8 mouse cellular contexts compared by ENCODE assay signal in genomic region chr8:46470792-46471781, GRCm38 (mm10). TPM values are rescaled to one million over a fixed set of nuclear protein-coding genes. Genes with fewer than 3 reads are reported as not detected.
A peak's percentile ranks its signal among the peaks of the same experiment; 100 is the strongest.
DNase-seq lines count a peak whose midpoint lies in the region; ATAC-seq and TF ChIP-seq lines count a peak whose summit lies in the region.

Gene Acsl1 (plus strand): TSS chr8:46471037.

- H3K27ac ChIP-seq in embryonic facial prominence, embryonic 14.5 days (replicated peaks; ENCODE audit: low read depth, low read length) = peak within 1 kb of the TSS; percentile 77
- H3K27ac ChIP-seq in limb, embryonic 14.5 days (replicated peaks; ENCODE audit: low read depth, low read length) = peak within 1 kb of the TSS; percentile 53
- peak within 1 kb of the TSS; percentile 91 for H3K27ac ChIP-seq in midbrain, postnatal 0 days (ENCODE audit: low read depth, low read length)

- peak within 1 kb of the TSS; percentile 89 for H3K4me3 ChIP-seq in embryonic facial prominence, embryonic 14.5 days (ENCODE audit: low read depth, low read length)
- peak within 1 kb of the TSS; percentile 82 for H3K4me3 ChIP-seq in limb, embryonic 14.5 days (replicated peaks; ENCODE audit: low read length)
- H3K4me3 ChIP-seq in midbrain, postnatal 0 days (ENCODE audit: low read depth, low read length) = peak within 1 kb of the TSS; percentile 95

- no peaks in the 10 kb centered on the region for H3K36me3 ChIP-seq in embryonic facial prominence, embryonic 14.5 days (ENCODE audit: control insufficient read depth, insufficient read depth, low read length)
- no peaks in the 10 kb centered on the region for H3K36me3 ChIP-seq in limb, embryonic 14.5 days (ENCODE audit: control insufficient read depth, insufficient read depth, low read length)
- H3K36me3 ChIP-seq in midbrain, postnatal 0 days (ENCODE audit: insufficient read depth, low read length) = no peaks in the 10 kb centered on the region

- H3K4me1 ChIP-seq in embryonic facial prominence, embryonic 14.5 days (ENCODE audit: control insufficient read depth, insufficient read depth, low read length) = no peaks in the 10 kb centered on the region
- peaks cover 4% of the 10 kb centered on the region; the same call in 1 of the 2 replicates for H3K4me1 ChIP-seq in limb, embryonic 14.5 days (ENCODE audit: control insufficient read depth, insufficient read depth, low read length)
- peaks cover 7% of the 10 kb centered on the region; the same call in 1 of the 2 replicates for H3K4me1 ChIP-seq in midbrain, postnatal 0 days (ENCODE audit: insufficient read depth, low read length)

- H3K9me3 ChIP-seq in embryonic facial prominence, embryonic 14.5 days (ENCODE audit: control insufficient read depth, low read length) = no peaks in the 10 kb centered on the region
- H3K9me3 ChIP-seq in limb, embryonic 14.5 days (ENCODE audit: control insufficient read depth, low read length) = no peaks in the 10 kb centered on the region
- H3K9me3 ChIP-seq in midbrain, postnatal 0 days (ENCODE audit: low read length) = no peaks in the 10 kb centered on the region

- peak; percentile 95 for ATAC-seq in embryonic facial prominence, embryonic 14.5 days (ENCODE audit: low read depth)
- ATAC-seq in limb, embryonic 14.5 days (ENCODE audit: low FRiP score, low read depth) = peak; percentile 94
- peak; percentile 93 for ATAC-seq in midbrain, postnatal 0 days (ENCODE audit: low FRiP score)

- peak; percentile 99 for DNase-seq in 416B (ENCODE audit: low read depth)
- peak; percentile 92 to 100 for DNase-seq in adrenal gland, postnatal 4 days (ENCODE audit: low spot score in 2 of 2)
- DNase-seq in embryonic facial prominence, embryonic 14.5 days (ENCODE audit: low spot score) = peak; percentile 98
- peak; percentile 99 for DNase-seq in heart, adult 8-10 months (ENCODE audit: low spot score)
- DNase-seq in kidney, adult 9 months = peak; percentile 100
- peak; percentile 95 for DNase-seq in limb, embryonic 14.5 days (ENCODE audit: low spot score)
- DNase-seq in midbrain, postnatal 0 days (ENCODE audit: low spot score) = peak; percentile 97
- peak; percentile 100 for DNase-seq in spleen, postnatal 4 days (ENCODE audit: low spot score in 2 of 2)

- H3K4me2 ChIP-seq in embryonic facial prominence, embryonic 14.5 days (ENCODE audit: low read depth, low read length) = peak within 1 kb of the TSS; percentile 92
- H3K4me2 ChIP-seq in limb, embryonic 14.5 days (replicated peaks; ENCODE audit: low read depth, low read length, severe bottlenecking) = peak within 1 kb of the TSS; percentile 88
- H3K4me2 ChIP-seq in midbrain, postnatal 0 days (ENCODE audit: low read depth, low read length, poor library complexity, severe bottlenecking) = peak within 1 kb of the TSS; percentile 77

- H3K27me3 ChIP-seq in embryonic facial prominence, embryonic 14.5 days (replicated peaks; ENCODE audit: control insufficient read depth, insufficient read depth, low read length) = no peaks in the 10 kb centered on the region
- H3K27me3 ChIP-seq in limb, embryonic 14.5 days (ENCODE audit: control insufficient read depth, insufficient read depth, low read length) = no peaks in the 10 kb centered on the region
- H3K27me3 ChIP-seq in midbrain, postnatal 0 days (ENCODE audit: insufficient read depth, low read length) = no peaks in the 10 kb centered on the region

- WGBS in embryonic facial prominence, embryonic 14.5 days = under 1% methylated on average over 54 of the region's 106 CpGs
- WGBS in limb, embryonic 14.5 days = under 1% methylated on average over 68 of the region's 106 CpGs
- WGBS in midbrain, postnatal 0 days = under 1% methylated on average over 72 of the region's 106 CpGs

- peak within 1 kb of the TSS; percentile 90 for H3K9ac ChIP-seq in embryonic facial prominence, embryonic 14.5 days (ENCODE audit: low read depth, low read length)
- H3K9ac ChIP-seq in limb, embryonic 14.5 days (ENCODE audit: low read depth, low read length, severe bottlenecking) = peak within 1 kb of the TSS; percentile 86
- H3K9ac ChIP-seq in midbrain, postnatal 0 days (replicated peaks; ENCODE audit: low read length, poor library complexity, severe bottlenecking) = peak within 1 kb of the TSS; percentile 98

- TF ChIP-seq CTCF in midbrain, postnatal 0 days (IDR thresholded peaks at IDR 0.05) = no peak

- TF ChIP-seq POLR2A in limb, embryonic 14.5 days (IDR thresholded peaks at IDR 0.05; ENCODE audit: borderline replicate concordance, extremely low read depth, insufficient read depth, insufficient read length) = 0 out of 2 replicates have a peak, but pooled peaks have one; percentile 37

RNA-seq across cellular contexts. Expression of gene Acsl1, which starts in this region (rescaled TPM):
- 100 to 1,000 TPM; 217 to 313 TPM for total RNA-seq in adrenal gland, postnatal 4 days (2021)
- 30.0 and 33.9 TPM in 2 replicates for polyA plus RNA-seq in embryonic facial prominence, embryonic 14.5 days (2014; fragmentation: Nextera tagmentation; extraction: Ambion mirVana)
- 100 to 1,000 TPM; 930 to 978 (median 952) TPM for total RNA-seq in heart, adult 8-10 months (2022)
- polyA plus RNA-seq in limb, embryonic 14.5 days (2012; rRNA removed) = 16.9 and 20.7 TPM in 2 replicates
- polyA plus RNA-seq in limb, embryonic 14.5 days (2014; fragmentation: Nextera tagmentation; extraction: Ambion mirVana) = 27.1 and 33.9 TPM in 2 replicates
- 36.7 and 45.9 TPM in 2 replicates for total RNA-seq in midbrain, postnatal 0 days (2014; rRNA removed)
- 27.8 and 28.2 TPM in 2 replicates for polyA plus RNA-seq in midbrain, postnatal 0 days (2015; fragmentation: Nextera tagmentation; extraction: Ambion mirVana)

Comparison
In these comparisons a context has a peak if more than half of its experiments do, and no peak if none do; other contexts are left out.
1. Peak in every context shown above with its lines: DNase-seq, ATAC-seq, H3K4me3 ChIP-seq and H3K27ac ChIP-seq.